Mouse (Mus musculus) heart, embryonic 15.5 days (tissue): ENCODE results near the gene Mycl. TPM values are rescaled to one million over a fixed set of nuclear protein-coding genes. Genes with fewer than 3 reads are reported as not detected.

ENCODE experiments used
- ATAC-seq: fragments of 200-750 bp; cut with Nextera tagmentation; replicated peaks from 2 replicates; pipeline ENCODE4 v1.8.0; 2017; ENCODE audit warnings: low read depth, moderate TSS enrichment; ENCODE audit not compliant: insufficient number of reproducible peaks, insufficient read depth, low FRiP score
- H3K27ac ChIP-seq: fragments of 300-500 bp; sonication (generic); 2 replicates; pipeline ENCODE4 v1.5.1; 2015; ENCODE audit warnings: mild to moderate bottlenecking, inconsistent platforms
- H3K27me3 ChIP-seq: fragments of 300-500 bp; sonication (generic); 2 replicates; pipeline ENCODE4 v1.6.1; 2015; ENCODE audit warnings: inconsistent platforms
- H3K36me3 ChIP-seq: fragments of 300-500 bp; sonication (generic); 2 replicates; pipeline ENCODE4 v1.6.1; 2015; ENCODE audit warnings: mild to moderate bottlenecking, inconsistent platforms
- H3K4me1 ChIP-seq: fragments of 300-500 bp; sonication (generic); replicated peaks from 2 replicates; pipeline ENCODE4 v1.6.1; 2015; ENCODE audit warnings: inconsistent platforms
- H3K4me2 ChIP-seq: fragments of 300-500 bp; sonication (generic); 2 replicates; pipeline ENCODE4 v1.6.1; 2015; ENCODE audit warnings: inconsistent platforms, mild to moderate bottlenecking, moderate library complexity
- H3K4me3 ChIP-seq: fragments of 300-500 bp; sonication (generic); 2 replicates; pipeline ENCODE4 v1.5.1; 2015; ENCODE audit warnings: mild to moderate bottlenecking, inconsistent platforms
- H3K9ac ChIP-seq: fragments of 300-500 bp; sonication (generic); 2 replicates; pipeline ENCODE4 v1.6.1; 2015; ENCODE audit warnings: mild to moderate bottlenecking, inconsistent platforms
- H3K9me3 ChIP-seq: fragments of 300-500 bp; sonication (generic); replicated peaks from 2 replicates; pipeline ENCODE4 v1.6.1; 2016; ENCODE audit warnings: inconsistent platforms
- WGBS: fragments of 180-500 bp; shearing (Covaris S2); methylation state at CpG from one replicate; pipeline ENCODE4 v1.1.7; 2015; ENCODE audit warnings: mixed read lengths; 5-methylcytosine and 5-hydroxymethylcytosine counted together
- polyA plus RNA-seq: library from polyadenylated mRNA; unstranded; fragments of >200 nt; fragmentation: Nextera tagmentation; extraction: Ambion mirVana; gene quantifications from 2 replicates; pipeline ENCODE4 v1.2.1, GENCODE M21; 2015

The Mycl gene
- polyA plus RNA-seq, 1 experiment from 2014 or later = 0.77 TPM

- H3K4me1 ChIP-seq = peaks cover 35% of the 10 kb centered on the region
- peaks cover 44% of the 10 kb centered on the region for H3K27me3 ChIP-seq
- peak overlapping the region; percentile 96 for H3K4me2 ChIP-seq
Measured at GRCm38 (mm10) chr4:122961589-122961988, 33.9 kb upstream of the Mycl start.

GRCm38 (mm10) chr4:122962751-122963150, 32.7 kb upstream of the Mycl start:
- no peaks in the 10 kb centered on the region for H3K9me3 ChIP-seq
- 0 out of 2 replicates have a peak overlapping the region, but pooled peaks have one; percentile 14 for H3K27ac ChIP-seq
- no peaks in the 10 kb centered on the region for H3K36me3 ChIP-seq
- 24% methylated on average over 8 of the region's 8 CpGs for WGBS
- H3K4me2 ChIP-seq = no peak overlapping the region
- no peak overlapping the region for H3K4me3 ChIP-seq
- H3K9ac ChIP-seq = no peak overlapping the region
- no peak for ATAC-seq
- peaks cover 35% of the 10 kb centered on the region for H3K4me1 ChIP-seq
- H3K27me3 ChIP-seq = peaks cover 44% of the 10 kb centered on the region

More at GRCm38 (mm10) chr4:122961589-122961988, 33.9 kb upstream of the Mycl start:
- no peak overlapping the region for H3K9ac ChIP-seq
- ATAC-seq = no peak
- H3K4me3 ChIP-seq = peak overlapping the region; percentile 55
- H3K27ac ChIP-seq = no peak overlapping the region
- no peaks in the 10 kb centered on the region for H3K9me3 ChIP-seq
- H3K36me3 ChIP-seq = no peaks in the 10 kb centered on the region
- WGBS = 40% methylated on average over 6 of the region's 6 CpGs

- Histone ChIP-seq H3K36me3 (no peaks in the 10 kb centered on the region), H3K9me3 (no peaks in the 10 kb centered on the region), H3K27ac (no peak overlapping the region), H3K4me2 (no peak overlapping the region), H3K9ac (no peak overlapping the region), H3K4me3 (no peak overlapping the region), H3K4me1 (peaks cover 2% of the 10 kb centered on the region), H3K27me3 (peaks cover 13% of the 10 kb centered on the region)
- 40% methylated on average over 4 of the region's 4 CpGs for WGBS
- ATAC-seq = no peak
Measured at GRCm38 (mm10) chr4:122968106-122968505, 27.3 kb upstream of the Mycl start.

GRCm38 (mm10) chr4:122971191-122971590, 24.3 kb upstream of the Mycl start:
- WGBS = 76% methylated on average over 4 of the region's 4 CpGs
- peaks cover 14% of the 10 kb centered on the region for H3K27me3 ChIP-seq
- H3K27ac ChIP-seq = no peak overlapping the region
- no peaks in the 10 kb centered on the region for H3K4me1 ChIP-seq
- no peak overlapping the region for H3K9ac ChIP-seq
- no peaks in the 10 kb centered on the region for H3K9me3 ChIP-seq
- no peak overlapping the region for H3K4me2 ChIP-seq
- no peak overlapping the region for H3K4me3 ChIP-seq
- no peak for ATAC-seq
- no peaks in the 10 kb centered on the region for H3K36me3 ChIP-seq

- 68% methylated on average over 4 of the region's 4 CpGs for WGBS
- Histone ChIP-seq H3K27me3 (peaks cover 14% of the 10 kb centered on the region), H3K4me1 (no peaks in the 10 kb centered on the region)
Measured at GRCm38 (mm10) chr4:122971646-122972045, 23.8 kb upstream of the Mycl start.

GRCm38 (mm10) chr4:122972056-122972455, 23.4 kb upstream of the Mycl start:
- Histone ChIP-seq H3K9ac (no peak overlapping the region), H3K4me2 (no peak overlapping the region), H3K4me1 (no peaks in the 10 kb centered on the region), H3K9me3 (no peaks in the 10 kb centered on the region), H3K36me3 (no peaks in the 10 kb centered on the region), H3K4me3 (no peak overlapping the region), H3K27me3 (peaks cover 14% of the 10 kb centered on the region), H3K27ac (no peak overlapping the region)
- no peak for ATAC-seq
- WGBS = 64% methylated on average over 8 of the region's 8 CpGs

More at GRCm38 (mm10) chr4:122971646-122972045, 23.8 kb upstream of the Mycl start:
- Histone ChIP-seq H3K9me3 (no peaks in the 10 kb centered on the region), H3K36me3 (no peaks in the 10 kb centered on the region), H3K4me3 (no peak overlapping the region), H3K4me2 (no peak overlapping the region), H3K27ac (no peak overlapping the region), H3K9ac (no peak overlapping the region)
- ATAC-seq = no peak

GRCm38 (mm10) chr4:122974976-122975520, 20.4 kb upstream of the Mycl start:
- WGBS = 75% methylated on average over 5 of the region's 5 CpGs
- Histone ChIP-seq H3K36me3 (no peaks in the 10 kb centered on the region), H3K27ac (no peak overlapping the region), H3K9ac (no peak overlapping the region), H3K27me3 (peaks cover 17% of the 10 kb centered on the region), H3K4me2 (no peak overlapping the region), H3K4me3 (no peak overlapping the region), H3K9me3 (no peaks in the 10 kb centered on the region), H3K4me1 (no peaks in the 10 kb centered on the region)
- no peak for ATAC-seq

GRCm38 (mm10) chr4:122976885-122977284, 18.6 kb upstream of the Mycl start:
- H3K4me2 ChIP-seq = no peak overlapping the region
- no peak overlapping the region for H3K27ac ChIP-seq
- no peak overlapping the region for H3K4me3 ChIP-seq
- H3K9me3 ChIP-seq = no peaks in the 10 kb centered on the region
- 0 out of 2 replicates have a peak, but pooled peaks cover 3% of the 10 kb centered on the region for H3K4me1 ChIP-seq
- H3K36me3 ChIP-seq = no peaks in the 10 kb centered on the region
- peaks cover 12% of the 10 kb centered on the region for H3K27me3 ChIP-seq
- 71% methylated on average over 4 of the region's 4 CpGs for WGBS
- ATAC-seq = no peak
- H3K9ac ChIP-seq = no peak overlapping the region

GRCm38 (mm10) chr4:122978850-122979249, 16.6 kb upstream of the Mycl start:
- H3K36me3 ChIP-seq = no peaks in the 10 kb centered on the region
- no peak overlapping the region for H3K9ac ChIP-seq
- H3K27ac ChIP-seq = no peak overlapping the region
- 77% methylated on average over 2 of the region's 2 CpGs for WGBS
- H3K9me3 ChIP-seq = no peaks in the 10 kb centered on the region
- H3K4me2 ChIP-seq = no peak overlapping the region
- ATAC-seq = no peak
- peaks cover 23% of the 10 kb centered on the region for H3K27me3 ChIP-seq
- H3K4me1 ChIP-seq = 0 out of 2 replicates have a peak, but pooled peaks cover 6% of the 10 kb centered on the region
- H3K4me3 ChIP-seq = no peak overlapping the region

GRCm38 (mm10) chr4:122979826-122980225, 15.6 kb upstream of the Mycl start:
- Histone ChIP-seq H3K27ac (no peak overlapping the region), H3K9me3 (no peaks in the 10 kb centered on the region), H3K36me3 (no peaks in the 10 kb centered on the region), H3K4me1 (0 out of 2 replicates have a peak, but pooled peaks cover 6% of the 10 kb centered on the region), H3K4me2 (no peak overlapping the region), H3K4me3 (no peak overlapping the region), H3K9ac (no peak overlapping the region), H3K27me3 (peaks cover 33% of the 10 kb centered on the region)
- no peak for ATAC-seq
- WGBS = 65% methylated on average over 3 of the region's 3 CpGs

- Histone ChIP-seq H3K27ac (no peak overlapping the region), H3K36me3 (no peaks in the 10 kb centered on the region), H3K27me3 (peaks cover 31% of the 10 kb centered on the region), H3K4me3 (no peak overlapping the region), H3K9ac (no peak overlapping the region), H3K4me1 (0 out of 2 replicates have a peak, but pooled peaks cover 6% of the 10 kb centered on the region), H3K4me2 (no peak overlapping the region), H3K9me3 (no peaks in the 10 kb centered on the region)
- 59% methylated on average over 2 of the region's 2 CpGs for WGBS
- no peak for ATAC-seq
Measured at GRCm38 (mm10) chr4:122980684-122981083, 14.8 kb upstream of the Mycl start.

- WGBS = 58% methylated on average over 7 of the region's 7 CpGs
- no peaks in the 10 kb centered on the region for H3K36me3 ChIP-seq
- H3K27me3 ChIP-seq = peaks cover 29% of the 10 kb centered on the region
- no peak overlapping the region for H3K9ac ChIP-seq
- 0 out of 2 replicates have a peak, but pooled peaks cover 6% of the 10 kb centered on the region for H3K4me1 ChIP-seq
- H3K4me3 ChIP-seq = no peak overlapping the region
- H3K4me2 ChIP-seq = no peak overlapping the region
- no peak overlapping the region for H3K27ac ChIP-seq
- no peak for ATAC-seq
- no peaks in the 10 kb centered on the region for H3K9me3 ChIP-seq
Measured at GRCm38 (mm10) chr4:122981238-122981637, 14.2 kb upstream of the Mycl start.
